Mouse (Mus musculus) bone marrow, adult 2 months (tissue): ENCODE data around the gene Asgr2.

ENCODE experiments used
- CTCF ChIP-seq: fragments of 200-500 bp; IDR thresholded peaks from 2 replicates; pipeline ENCODE4 v1.5.1; 2011; ENCODE audit warnings: low read length, control low read depth; ENCODE audit not compliant: control insufficient read depth, insufficient read depth
- POLR2A ChIP-seq: fragments of 200-500 bp; IDR thresholded peaks from 2 replicates; pipeline ENCODE4 v1.6.1; 2011; ENCODE audit warnings: low read depth, mild to moderate bottlenecking, control low read depth, low read length, borderline replicate concordance; ENCODE audit not compliant: control insufficient read depth

DNA sequence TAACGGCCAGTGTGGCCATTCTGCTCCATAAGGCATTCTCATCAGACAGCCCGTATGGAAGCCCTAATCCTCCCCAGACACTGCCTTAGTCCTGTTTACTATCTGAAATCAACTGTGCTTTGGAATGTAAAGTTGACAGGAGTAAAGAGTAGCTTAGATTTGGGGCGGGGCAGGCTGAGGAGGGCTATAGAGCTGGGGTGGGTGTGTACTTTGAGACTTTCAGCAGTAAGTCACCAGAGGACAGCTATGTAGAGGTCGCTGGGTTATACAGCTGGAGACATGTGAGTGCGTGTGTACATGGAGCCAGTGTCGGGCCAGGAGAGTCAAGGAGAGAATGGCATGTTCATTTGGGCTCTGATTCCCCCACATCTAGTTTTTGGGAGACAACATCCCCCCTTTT lies 32.5 kb upstream of the Asgr2 start:
- TF ChIP-seq POLR2A = no peak
- no peak for TF ChIP-seq CTCF
